In the genomic region with DNA sequence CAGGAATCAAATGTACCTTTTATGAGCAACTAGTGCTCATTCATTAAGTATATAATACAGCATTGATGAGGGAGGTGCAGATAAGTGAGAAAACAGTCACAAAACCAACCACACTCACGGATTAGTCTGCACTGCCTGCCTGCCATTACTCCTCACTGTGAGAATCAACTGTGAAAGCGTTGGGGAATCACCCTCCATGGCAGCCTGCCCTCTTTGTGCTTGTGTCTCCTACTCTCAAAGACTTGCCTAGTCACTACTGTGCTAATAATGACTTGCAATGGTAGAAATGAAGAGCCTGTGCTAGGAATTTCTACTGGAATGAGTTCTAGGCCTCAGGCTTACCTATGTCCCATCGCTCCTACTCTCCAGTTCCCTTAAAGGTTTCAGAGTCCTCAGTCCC, we compare ENCODE assay signal across 16 mouse cellular contexts.
DNase-seq lines count a peak whose midpoint lies in the region; ATAC-seq and TF ChIP-seq lines count a peak whose summit lies in the region.
"Had no signal": no experiment of that assay in that cellular context is flagged by ENCODE, and none has a peak within 500 bp of the region (broad histone marks: within the 10 kb centered on the region; RNA-seq: fewer than 3 reads in every experiment).

No protein-coding gene starts in this region.

- no peaks in the 10 kb centered on the region for H3K27me3 ChIP-seq in limb, embryonic 13.5 days
- H3K27me3 ChIP-seq in limb, embryonic 10.5 days (ENCODE audit: low read depth, poor library complexity, severe bottlenecking) = no peaks in the 10 kb centered on the region
- no peaks in the 10 kb centered on the region for H3K27me3 ChIP-seq in hindbrain, embryonic 15.5 days
- no peaks in the 10 kb centered on the region for H3K27me3 ChIP-seq in midbrain, postnatal 0 days (ENCODE audit: insufficient read depth, low read length)

- H3K9me3 ChIP-seq in limb, embryonic 13.5 days = no peaks in the 10 kb centered on the region; the same call in 1 of the 2 replicates
- no peaks in the 10 kb centered on the region for H3K9me3 ChIP-seq in limb, embryonic 10.5 days (replicated peaks)
- H3K9me3 ChIP-seq in hindbrain, embryonic 15.5 days = no peaks in the 10 kb centered on the region
- H3K9me3 ChIP-seq in midbrain, postnatal 0 days (ENCODE audit: low read length) = no peaks in the 10 kb centered on the region
- H3K9me3 ChIP-seq: heart, embryonic 10.5 days had no signal

- H3K4me3 ChIP-seq in limb, embryonic 13.5 days = no peak overlapping the region
- no peak overlapping the region for H3K4me3 ChIP-seq in limb, embryonic 10.5 days
- H3K4me3 ChIP-seq in hindbrain, embryonic 15.5 days = no peak overlapping the region
- no peak overlapping the region for H3K4me3 ChIP-seq in midbrain, postnatal 0 days (ENCODE audit: low read depth, low read length)
- H3K4me3 ChIP-seq: heart, embryonic 10.5 days; layer of hippocampus, adult 2 months had no signal

- H3K4me1 ChIP-seq in limb, embryonic 13.5 days = 0 out of 2 replicates have a peak, but pooled peaks cover 14% of the 10 kb centered on the region
- H3K4me1 ChIP-seq in limb, embryonic 10.5 days = peaks cover 17% of the 10 kb centered on the region
- H3K4me1 ChIP-seq in hindbrain, embryonic 15.5 days (replicated peaks) = peaks cover 30% of the 10 kb centered on the region
- no peaks in the 10 kb centered on the region for H3K4me1 ChIP-seq in midbrain, postnatal 0 days (ENCODE audit: insufficient read depth, low read length)

- no peak for DNase-seq in limb, embryonic 10.5 days (ENCODE audit: low spot score)
- DNase-seq in brain, embryonic 14.5 days (ENCODE audit: low read depth) = peak; percentile 70
- DNase-seq in midbrain, postnatal 0 days (ENCODE audit: low spot score) = no peak
- no peak for DNase-seq in spleen, postnatal 10 days (ENCODE audit: low spot score in 2 of 2)
- DNase-seq in urinary bladder, postnatal 14 days (ENCODE audit: low spot score) = no peak
- DNase-seq: adrenal gland, postnatal 36 days; cerebellum, adult 9-10 months; gastrocnemius, postnatal 36 days; heart, postnatal 14 days; thymus, postnatal 4 days had no signal

- H3K27ac ChIP-seq in limb, embryonic 13.5 days = peak overlapping the region; percentile 10; the same call in 1 of the 2 replicates
- no peak overlapping the region for H3K27ac ChIP-seq in limb, embryonic 10.5 days
- peak overlapping the region; percentile 64; the same call in 1 of the 2 replicates for H3K27ac ChIP-seq in hindbrain, embryonic 15.5 days (replicated peaks)
- H3K27ac ChIP-seq in midbrain, postnatal 0 days (ENCODE audit: low read depth, low read length) = peak overlapping the region; percentile 18; the same call in 1 of the 2 replicates
- H3K27ac ChIP-seq: heart, embryonic 10.5 days; kidney, postnatal 0 days; layer of hippocampus, adult 2 months had no signal

- H3K9ac ChIP-seq in limb, embryonic 13.5 days = no peak overlapping the region
- no peak overlapping the region for H3K9ac ChIP-seq in hindbrain, embryonic 15.5 days
- H3K9ac ChIP-seq in midbrain, postnatal 0 days (replicated peaks; ENCODE audit: low read length, poor library complexity, severe bottlenecking) = no peak overlapping the region

- no peak for ATAC-seq in limb, embryonic 13.5 days (ENCODE audit: low FRiP score, low read depth)
- ATAC-seq in hindbrain, embryonic 15.5 days (ENCODE audit: low FRiP score, low read depth) = no peak
- ATAC-seq in midbrain, postnatal 0 days (ENCODE audit: low FRiP score) = no peak
- ATAC-seq: intestine, embryonic 16.5 days had no signal

- H3K36me3 ChIP-seq in limb, embryonic 13.5 days = peaks cover 64% of the 10 kb centered on the region
- peaks cover 99% of the 10 kb centered on the region for H3K36me3 ChIP-seq in limb, embryonic 10.5 days
- 0 out of 2 replicates have a peak, but pooled peaks cover 6% of the 10 kb centered on the region for H3K36me3 ChIP-seq in hindbrain, embryonic 15.5 days
- peaks cover 6% of the 10 kb centered on the region; the same call in 1 of the 2 replicates for H3K36me3 ChIP-seq in midbrain, postnatal 0 days (ENCODE audit: insufficient read depth, low read length)

- no peak for TF ChIP-seq CTCF in brain, embryonic 14.5 days (IDR thresholded peaks at IDR 0.05; ENCODE audit: borderline replicate concordance, extremely low read depth, insufficient read depth, insufficient read length)
- no peak for TF ChIP-seq CTCF in midbrain, postnatal 0 days (IDR thresholded peaks at IDR 0.05)

- TF ChIP-seq POLR2A in brain, embryonic 14.5 days (IDR thresholded peaks at IDR 0.05; ENCODE audit: borderline replicate concordance, extremely low read depth, insufficient read depth, insufficient read length, poor library complexity, severe bottlenecking) = no peak

- no peak overlapping the region for H3K4me2 ChIP-seq in limb, embryonic 13.5 days (replicated peaks)
- no peak overlapping the region for H3K4me2 ChIP-seq in hindbrain, embryonic 15.5 days
- no peak overlapping the region for H3K4me2 ChIP-seq in midbrain, postnatal 0 days (ENCODE audit: low read depth, low read length, poor library complexity, severe bottlenecking)

- WGBS in limb, embryonic 13.5 days = 93% methylated on average over 3 of the region's 3 CpGs
- WGBS in limb, embryonic 10.5 days = 90% methylated on average over 3 of the region's 3 CpGs
- WGBS in hindbrain, embryonic 15.5 days = 60% methylated on average over 3 of the region's 3 CpGs
- WGBS in midbrain, postnatal 0 days = 54% methylated on average over 3 of the region's 3 CpGs
